Mouse (Mus musculus): ENCODE data around the gene Lyar. TPM values are rescaled to one million over a fixed set of nuclear protein-coding genes. Genes with fewer than 3 reads are reported as not detected.

Lyar gene
- polyA plus RNA-seq, 1 experiment from 2014 or later: 143 TPM

DNA sequence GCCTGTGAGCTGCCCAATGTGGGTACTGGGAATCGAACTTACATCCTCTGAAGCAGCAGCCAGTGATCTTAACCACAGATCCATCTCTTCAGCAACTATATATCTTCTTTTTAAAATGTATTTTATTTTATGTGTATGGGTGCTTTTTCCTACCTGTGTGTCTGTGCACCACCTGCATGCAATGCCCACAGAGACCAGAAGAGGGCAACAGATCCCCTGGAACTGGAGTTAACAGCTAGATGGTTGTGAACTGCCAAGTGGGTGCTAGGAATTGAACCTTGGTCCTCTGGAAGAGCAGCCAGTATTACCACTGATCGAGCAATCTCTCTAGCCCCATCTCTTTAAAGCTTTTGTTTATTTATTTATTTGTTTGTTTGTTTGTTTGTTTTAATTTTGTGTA lies 16.4 kb downstream of the Lyar start:
- WGBS: 90% methylated on average over 2 of the region's 2 CpGs
- Histone ChIP-seq H3K9ac (ENCODE audit: low read length) (no peak overlapping the region), H3K4me2 (ENCODE audit: low read depth, low read length, severe bottlenecking) (no peak overlapping the region), H3K9me3 (ENCODE audit: control insufficient read depth, low read length) (no peaks in the 10 kb centered on the region), H3K27me3 (ENCODE audit: control insufficient read depth, insufficient read depth, low read length) (no peaks in the 10 kb centered on the region), H3K4me1 (replicated peaks; ENCODE audit: control insufficient read depth, insufficient read depth, low read length) (peaks cover 2% of the 10 kb centered on the region; the same call in 1 of the 2 replicates), H3K27ac (ENCODE audit: low read depth, low read length) (no peak overlapping the region), H3K4me3 (ENCODE audit: low read depth, low read length) (no peak overlapping the region), H3K36me3 (ENCODE audit: control insufficient read depth, insufficient read depth, low read length) (no peaks in the 10 kb centered on the region; the same call in 1 of the 2 replicates)
- no peak for ATAC-seq (replicated peaks; ENCODE audit: low FRiP score)
- DNase-seq (ENCODE audit: low spot score): peak; percentile 29

- H3K4me3 ChIP-seq (ENCODE audit: low read depth, low read length): no peak overlapping the region
- WGBS: 32% methylated on average over 5 of the region's 5 CpGs
- H3K4me2 ChIP-seq (ENCODE audit: low read depth, low read length, severe bottlenecking): no peak overlapping the region
- H3K36me3 ChIP-seq (ENCODE audit: control insufficient read depth, insufficient read depth, low read length): no peaks in the 10 kb centered on the region
- H3K27ac ChIP-seq (ENCODE audit: low read depth, low read length): no peak overlapping the region
- H3K4me1 ChIP-seq (replicated peaks; ENCODE audit: control insufficient read depth, insufficient read depth, low read length): peaks cover 2% of the 10 kb centered on the region; the same call in 1 of the 2 replicates
- peak; percentile 36 for DNase-seq (ENCODE audit: low spot score)
- no peak for ATAC-seq (replicated peaks; ENCODE audit: low FRiP score)
- H3K9ac ChIP-seq (ENCODE audit: low read length): no peak overlapping the region
- H3K9me3 ChIP-seq (ENCODE audit: control insufficient read depth, low read length): no peaks in the 10 kb centered on the region
- no peaks in the 10 kb centered on the region for H3K27me3 ChIP-seq (ENCODE audit: control insufficient read depth, insufficient read depth, low read length)
These were observed 20.6 kb downstream of the Lyar start for GRCm38 (mm10) chr5:38240727-38241472.

GRCm38 (mm10) chr5:38241473-38241834 lies 21.2 kb downstream of the Lyar start:
- Histone ChIP-seq H3K27me3 (ENCODE audit: control insufficient read depth, insufficient read depth, low read length) (no peaks in the 10 kb centered on the region), H3K4me3 (ENCODE audit: low read depth, low read length) (no peak overlapping the region), H3K9ac (ENCODE audit: low read length) (no peak overlapping the region), H3K27ac (ENCODE audit: low read depth, low read length) (no peak overlapping the region), H3K4me2 (ENCODE audit: low read depth, low read length, severe bottlenecking) (no peak overlapping the region), H3K4me1 (replicated peaks; ENCODE audit: control insufficient read depth, insufficient read depth, low read length) (peaks cover 2% of the 10 kb centered on the region; the same call in 1 of the 2 replicates), H3K36me3 (ENCODE audit: control insufficient read depth, insufficient read depth, low read length) (no peaks in the 10 kb centered on the region), H3K9me3 (ENCODE audit: control insufficient read depth, low read length) (no peaks in the 10 kb centered on the region)
- 89% methylated on average over 3 of the region's 3 CpGs for WGBS
- DNase-seq (ENCODE audit: low spot score) (peak; percentile 41), ATAC-seq (replicated peaks; ENCODE audit: low FRiP score) (no peak)

DNA sequence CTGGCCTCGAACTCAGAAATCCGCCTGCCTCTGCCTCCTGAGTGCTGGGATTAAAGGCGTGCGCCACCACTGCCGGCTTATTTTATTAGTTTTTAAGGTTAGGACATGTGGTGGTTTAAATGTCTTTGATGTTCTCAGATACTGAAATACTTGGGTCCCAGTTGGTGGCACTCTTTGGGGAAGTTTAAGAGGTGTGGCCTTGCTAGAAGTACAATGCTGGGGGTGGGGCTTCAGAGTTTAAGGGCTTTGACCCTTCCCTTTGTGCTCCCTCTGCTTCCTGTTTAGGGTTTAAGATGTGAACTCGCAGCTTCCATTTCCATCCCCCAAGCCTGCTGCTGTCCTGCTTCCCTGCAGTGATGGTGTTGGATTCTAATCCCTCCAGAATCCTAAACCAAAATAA lies 21.7 kb downstream of the Lyar start:
- Histone ChIP-seq H3K36me3 (ENCODE audit: control insufficient read depth, insufficient read depth, low read length) (no peaks in the 10 kb centered on the region), H3K4me3 (ENCODE audit: low read depth, low read length) (no peak overlapping the region), H3K9me3 (ENCODE audit: control insufficient read depth, low read length) (no peaks in the 10 kb centered on the region), H3K4me1 (replicated peaks; ENCODE audit: control insufficient read depth, insufficient read depth, low read length) (peaks cover 2% of the 10 kb centered on the region; the same call in 1 of the 2 replicates), H3K27ac (ENCODE audit: low read depth, low read length) (no peak overlapping the region), H3K27me3 (ENCODE audit: control insufficient read depth, insufficient read depth, low read length) (no peaks in the 10 kb centered on the region), H3K9ac (ENCODE audit: low read length) (no peak overlapping the region), H3K4me2 (ENCODE audit: low read depth, low read length, severe bottlenecking) (no peak overlapping the region)
- WGBS: 82% methylated on average over 6 of the region's 6 CpGs
- ATAC-seq (replicated peaks; ENCODE audit: low FRiP score) (no peak), DNase-seq (ENCODE audit: low spot score) (peak; percentile 20)

- no peak overlapping the region for H3K9ac ChIP-seq (ENCODE audit: low read length)
- no peak for DNase-seq (ENCODE audit: low spot score)
- H3K27ac ChIP-seq (ENCODE audit: low read depth, low read length): no peak overlapping the region
- WGBS: 43% methylated on average over 4 of the region's 4 CpGs
- no peaks in the 10 kb centered on the region; the same call in 1 of the 2 replicates for H3K9me3 ChIP-seq (ENCODE audit: control insufficient read depth, low read length)
- H3K4me2 ChIP-seq (ENCODE audit: low read depth, low read length, severe bottlenecking): no peak overlapping the region
- ATAC-seq (replicated peaks; ENCODE audit: low FRiP score): no peak
- H3K4me1 ChIP-seq (replicated peaks; ENCODE audit: control insufficient read depth, insufficient read depth, low read length): no peaks in the 10 kb centered on the region
- H3K27me3 ChIP-seq (ENCODE audit: control insufficient read depth, insufficient read depth, low read length): no peaks in the 10 kb centered on the region
- no peak overlapping the region for H3K4me3 ChIP-seq (ENCODE audit: low read depth, low read length)
- no peaks in the 10 kb centered on the region for H3K36me3 ChIP-seq (ENCODE audit: control insufficient read depth, insufficient read depth, low read length)
These were observed 34.9 kb downstream of the Lyar start for GRCm38 (mm10) chr5:38255195-38255594.

DNA sequence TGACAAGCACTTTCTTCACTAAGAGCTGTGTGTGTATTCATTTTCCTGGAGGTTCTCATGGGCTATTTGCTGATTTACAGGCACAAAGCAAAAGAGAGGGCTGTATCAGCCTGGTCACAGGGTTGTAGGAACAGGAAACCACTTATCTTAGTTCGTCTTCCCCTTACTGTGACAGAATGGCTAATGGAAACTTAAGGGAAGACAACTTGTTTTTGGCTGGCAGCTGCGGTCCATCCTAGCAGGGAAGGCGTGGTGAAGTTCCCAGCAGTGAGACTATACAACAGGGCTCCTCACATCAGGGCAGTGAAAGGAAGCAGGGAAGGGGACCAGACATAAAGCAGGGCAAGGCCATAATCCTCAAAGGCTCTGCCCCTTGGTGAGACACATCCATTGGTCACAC lies 35.4 kb downstream of the Lyar start:
- ATAC-seq (replicated peaks; ENCODE audit: low FRiP score): no peak
- no peak overlapping the region for H3K27ac ChIP-seq (ENCODE audit: low read depth, low read length)
- 80% methylated on average over 3 of the region's 3 CpGs for WGBS
- no peak for DNase-seq (ENCODE audit: low spot score)
- no peak overlapping the region for H3K4me2 ChIP-seq (ENCODE audit: low read depth, low read length, severe bottlenecking)
- no peaks in the 10 kb centered on the region for H3K4me1 ChIP-seq (replicated peaks; ENCODE audit: control insufficient read depth, insufficient read depth, low read length)
- no peaks in the 10 kb centered on the region; the same call in 1 of the 2 replicates for H3K9me3 ChIP-seq (ENCODE audit: control insufficient read depth, low read length)
- H3K4me3 ChIP-seq (ENCODE audit: low read depth, low read length): no peak overlapping the region
- H3K9ac ChIP-seq (ENCODE audit: low read length): no peak overlapping the region
- H3K36me3 ChIP-seq (ENCODE audit: control insufficient read depth, insufficient read depth, low read length): no peaks in the 10 kb centered on the region
- no peaks in the 10 kb centered on the region for H3K27me3 ChIP-seq (ENCODE audit: control insufficient read depth, insufficient read depth, low read length)

DNA sequence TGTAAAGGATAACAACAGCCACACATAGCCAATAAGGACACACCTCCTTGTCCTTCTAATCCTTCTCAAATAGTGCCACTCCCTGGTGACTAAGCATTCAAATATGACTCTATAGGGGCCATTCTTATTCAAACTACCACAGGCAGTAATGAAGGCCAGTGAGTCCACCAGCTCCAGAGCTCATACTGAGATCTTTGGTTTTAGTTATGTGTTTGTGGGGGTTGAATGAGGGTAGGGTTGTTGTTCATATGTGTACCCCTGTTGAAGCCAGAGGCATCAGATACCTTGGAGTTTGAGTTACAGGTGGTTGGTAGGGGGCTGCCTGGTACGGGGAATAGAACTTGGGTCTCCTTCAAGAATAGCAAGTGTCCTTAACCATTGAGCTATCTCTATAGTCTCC lies 36.3 kb downstream of the Lyar start:
- WGBS: 81% methylated on average over 1 of the region's 1 CpGs
- no peak overlapping the region for H3K4me2 ChIP-seq (ENCODE audit: low read depth, low read length, severe bottlenecking)
- no peak overlapping the region for H3K4me3 ChIP-seq (ENCODE audit: low read depth, low read length)
- no peak for DNase-seq (ENCODE audit: low spot score)
- no peaks in the 10 kb centered on the region; the same call in 1 of the 2 replicates for H3K9me3 ChIP-seq (ENCODE audit: control insufficient read depth, low read length)
- H3K27me3 ChIP-seq (ENCODE audit: control insufficient read depth, insufficient read depth, low read length): no peaks in the 10 kb centered on the region
- H3K9ac ChIP-seq (ENCODE audit: low read length): no peak overlapping the region
- no peak overlapping the region for H3K27ac ChIP-seq (ENCODE audit: low read depth, low read length)
- ATAC-seq (replicated peaks; ENCODE audit: low FRiP score): no peak
- H3K36me3 ChIP-seq (ENCODE audit: control insufficient read depth, insufficient read depth, low read length): no peaks in the 10 kb centered on the region
- no peaks in the 10 kb centered on the region for H3K4me1 ChIP-seq (replicated peaks; ENCODE audit: control insufficient read depth, insufficient read depth, low read length)

DNA sequence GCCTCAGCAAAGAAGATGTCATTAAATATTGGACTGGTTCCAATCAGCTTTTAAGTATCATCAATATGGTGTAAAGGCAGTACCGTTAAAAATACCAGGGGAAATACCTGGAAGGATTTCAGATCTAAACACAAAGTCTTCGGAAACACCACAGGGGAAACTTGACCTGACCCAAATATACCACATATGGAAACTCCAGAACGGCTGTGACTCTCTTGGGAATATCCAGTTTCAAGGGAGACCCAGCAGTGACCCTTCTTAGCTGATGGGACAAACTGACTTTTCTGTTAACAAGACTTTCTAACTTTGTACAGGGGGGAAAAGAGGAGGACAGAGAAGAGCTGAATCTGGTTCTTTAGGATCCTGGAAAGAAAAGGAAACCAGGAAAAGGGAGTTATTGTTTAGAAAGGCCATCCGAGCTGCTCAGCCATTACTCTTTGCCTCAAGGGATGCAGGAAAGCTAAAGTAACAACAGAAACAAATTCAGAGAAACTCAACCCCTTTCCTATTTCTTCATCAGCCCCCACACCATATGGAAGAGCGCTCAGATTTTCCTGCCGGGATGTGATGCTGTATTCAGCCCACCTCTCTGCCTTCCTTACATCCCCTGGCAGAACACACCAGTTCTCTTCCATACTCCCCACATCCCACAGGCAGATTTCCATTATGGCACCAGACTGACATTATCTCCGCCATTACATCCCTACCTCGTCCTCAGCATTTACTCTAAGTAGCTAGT lies 37.9 kb downstream of the Lyar start:
- H3K36me3 ChIP-seq (ENCODE audit: control insufficient read depth, insufficient read depth, low read length): no peaks in the 10 kb centered on the region
- no peaks in the 10 kb centered on the region; the same call in 1 of the 2 replicates for H3K9me3 ChIP-seq (ENCODE audit: control insufficient read depth, low read length)
- no peak overlapping the region for H3K4me3 ChIP-seq (ENCODE audit: low read depth, low read length)
- WGBS: 73% methylated on average over 8 of the region's 8 CpGs
- no peak for ATAC-seq (replicated peaks; ENCODE audit: low FRiP score)
- H3K27me3 ChIP-seq (ENCODE audit: control insufficient read depth, insufficient read depth, low read length): no peaks in the 10 kb centered on the region
- no peak overlapping the region for H3K27ac ChIP-seq (ENCODE audit: low read depth, low read length)
- no peak for DNase-seq (ENCODE audit: low spot score)
- no peak overlapping the region for H3K9ac ChIP-seq (ENCODE audit: low read length)
- H3K4me2 ChIP-seq (ENCODE audit: low read depth, low read length, severe bottlenecking): no peak overlapping the region
- no peaks in the 10 kb centered on the region for H3K4me1 ChIP-seq (replicated peaks; ENCODE audit: control insufficient read depth, insufficient read depth, low read length)
